Mouse (Mus musculus) adrenal gland, postnatal 14 days (tissue): ENCODE results near the gene Itgb8. TPM values are rescaled to one million over a fixed set of nuclear protein-coding genes. Genes with fewer than 3 reads are reported as not detected.

Experiments
- DNase-seq: peaks from one replicate; pipeline ENCODE4 v3.0.0; 2021; ENCODE audit warnings: mixed read lengths
- total RNA-seq: library from RNA; stranded (reverse); gene quantifications from 2 replicates; pipeline ENCODE4 v1.2.3, GENCODE M21; 2021

The Itgb8 gene
- total RNA-seq, 1 experiment from 2014 or later = 2.1 TPM

- no peak for DNase-seq
Measured at GRCm38 (mm10) chr12:119209384-119210072, 29.1 kb downstream of the Itgb8 start.

DNA sequence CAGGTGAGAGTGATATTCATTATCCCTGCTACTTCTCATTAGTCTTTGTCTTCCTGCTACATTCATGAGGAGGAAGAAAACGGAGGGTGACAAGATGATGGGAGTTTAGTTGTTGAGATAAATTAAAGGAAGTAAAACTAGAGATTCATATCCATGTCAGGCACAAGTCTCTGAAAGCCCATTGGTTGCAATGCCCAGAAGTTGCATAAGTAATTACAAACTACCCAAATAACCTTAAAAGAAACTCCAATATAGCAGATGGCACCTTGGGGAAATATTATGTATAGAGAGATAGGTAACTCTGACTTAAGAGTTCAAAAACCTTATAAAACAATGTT is 31.2 kb downstream of the Itgb8 start:
- DNase-seq = no peak

- peak; percentile 29 for DNase-seq
Measured at GRCm38 (mm10) chr12:119206711-119207463, 31.7 kb downstream of the Itgb8 start.

DNA sequence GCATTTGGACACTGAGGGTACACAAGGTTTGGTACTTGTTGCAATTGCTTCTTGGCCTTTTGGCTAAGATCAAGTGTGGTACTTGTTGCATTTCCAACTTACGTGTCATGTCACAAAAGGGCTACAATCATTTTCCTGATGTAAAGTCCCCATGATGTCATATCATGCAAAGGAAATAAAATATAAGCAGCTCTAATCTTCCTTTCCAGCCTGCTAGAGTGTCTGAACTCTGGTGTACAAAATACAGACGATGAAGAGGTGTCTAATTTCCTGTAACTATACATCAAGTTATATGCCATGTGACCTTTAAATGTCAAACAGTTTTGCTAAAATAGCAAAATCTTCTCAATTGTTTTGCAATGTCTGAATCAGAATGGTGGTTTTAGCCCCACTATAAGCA is 34.2 kb downstream of the Itgb8 start:
- no peak for DNase-seq

- DNase-seq = no peak
Measured at GRCm38 (mm10) chr12:119202766-119203165, 35.8 kb downstream of the Itgb8 start.

DNA sequence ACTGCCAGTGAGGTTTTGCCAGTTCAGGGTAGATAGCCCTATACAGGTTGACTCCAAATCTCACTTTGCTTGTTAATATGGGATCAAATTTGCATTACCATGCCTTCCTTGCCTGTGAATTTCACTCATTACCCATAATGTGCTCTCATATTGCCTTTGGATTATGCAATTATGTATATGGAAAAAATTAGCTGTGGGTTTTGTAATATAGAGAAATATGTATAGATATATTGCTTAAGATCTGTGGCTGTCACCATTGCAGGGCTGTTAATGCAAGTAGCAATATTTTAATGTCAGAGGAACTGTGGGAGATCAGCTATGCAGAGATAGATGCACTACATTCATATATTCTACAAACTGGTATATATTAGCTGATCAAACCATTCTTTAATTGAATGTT is 43.5 kb downstream of the Itgb8 start:
- DNase-seq = no peak

DNA sequence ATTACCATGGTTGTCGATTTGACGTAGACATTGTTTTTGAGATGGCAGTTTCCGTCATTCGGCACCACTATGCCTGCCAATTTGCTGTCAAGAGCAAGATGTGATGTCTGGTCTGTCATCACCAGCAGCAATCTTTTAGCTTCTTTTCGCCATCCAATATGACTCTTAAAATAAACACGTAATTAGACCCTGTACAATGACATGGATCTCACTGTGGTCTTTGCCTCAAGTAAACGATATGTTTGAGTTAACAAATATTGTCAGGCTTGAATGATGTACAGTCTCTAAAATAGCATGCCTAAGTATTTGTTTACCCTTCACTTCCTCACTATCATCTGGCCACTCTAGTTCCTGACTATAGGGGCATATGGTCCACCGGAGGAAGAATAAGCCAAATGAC is 48.8 kb downstream of the Itgb8 start:
- no peak for DNase-seq

DNA sequence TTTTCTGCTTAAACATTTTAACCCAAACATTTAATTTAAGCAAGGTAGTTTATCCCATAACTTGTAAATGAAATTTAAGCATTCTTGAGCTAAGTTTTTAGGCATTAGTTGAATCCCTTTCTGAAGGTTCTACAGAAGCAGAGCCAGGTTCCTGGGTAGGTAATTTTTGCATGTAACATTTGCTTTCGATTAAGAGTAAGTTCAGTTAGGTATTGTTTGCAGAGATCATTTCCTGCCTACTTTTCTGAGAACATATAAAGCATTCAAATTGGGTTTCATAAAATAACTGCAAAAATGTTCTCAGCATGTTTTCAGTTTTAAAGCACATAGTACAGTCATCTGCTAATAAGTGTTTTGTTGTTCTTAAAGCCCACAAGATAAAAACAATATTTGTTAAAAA is 53.2 kb downstream of the Itgb8 start:
- no peak for DNase-seq

- no peak for DNase-seq
Measured at GRCm38 (mm10) chr12:119182215-119182924, 56.2 kb downstream of the Itgb8 start.

- DNase-seq = no peak
Measured at GRCm38 (mm10) chr12:119176017-119176416, 62.6 kb downstream of the Itgb8 start.

GRCm38 (mm10) chr12:119169828-119170539 is 68.6 kb downstream of the Itgb8 start:
- peak; percentile 8 for DNase-seq

DNA sequence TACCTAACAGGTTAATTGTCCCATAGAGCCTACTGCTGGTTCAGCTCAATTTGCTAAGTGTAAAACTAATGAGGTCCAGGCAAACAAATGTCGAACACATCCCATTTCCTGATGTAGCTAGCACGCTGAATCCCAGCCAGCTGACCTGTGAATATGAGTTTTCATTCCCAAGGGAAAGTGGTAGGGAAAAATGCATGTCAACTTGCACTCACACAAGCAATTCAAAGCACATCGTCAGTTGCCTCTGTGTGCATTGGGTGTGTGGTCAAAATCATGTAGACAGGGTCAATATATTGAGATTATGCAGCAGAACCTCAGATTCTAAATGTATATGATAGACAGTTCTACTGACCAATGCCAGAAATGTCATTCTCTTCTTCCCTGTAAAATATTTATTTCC is 69.5 kb downstream of the Itgb8 start:
- no peak for DNase-seq

- no peak for DNase-seq
Measured at GRCm38 (mm10) chr12:119165115-119165514, 73.5 kb downstream of the Itgb8 start.

DNA sequence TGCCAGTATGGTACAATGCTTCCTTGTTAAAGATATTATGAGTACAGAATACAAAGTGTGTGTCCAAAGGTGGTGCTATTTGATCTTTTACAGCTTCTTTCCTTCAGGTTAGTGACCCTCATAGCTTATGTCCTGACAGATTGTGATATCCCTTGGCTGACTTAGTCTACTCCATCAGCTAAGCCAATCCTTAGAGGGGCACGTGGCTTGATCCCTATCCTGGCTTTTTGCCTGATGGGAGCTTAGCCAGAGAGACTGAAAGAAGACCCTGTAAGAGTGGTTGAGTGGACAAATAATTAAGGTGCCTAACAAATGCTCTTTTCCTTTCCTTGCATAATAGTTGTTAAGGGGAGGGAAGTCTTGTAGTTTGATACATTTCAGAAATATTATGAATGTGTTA is 73.9 kb downstream of the Itgb8 start:
- DNase-seq = no peak

DNA sequence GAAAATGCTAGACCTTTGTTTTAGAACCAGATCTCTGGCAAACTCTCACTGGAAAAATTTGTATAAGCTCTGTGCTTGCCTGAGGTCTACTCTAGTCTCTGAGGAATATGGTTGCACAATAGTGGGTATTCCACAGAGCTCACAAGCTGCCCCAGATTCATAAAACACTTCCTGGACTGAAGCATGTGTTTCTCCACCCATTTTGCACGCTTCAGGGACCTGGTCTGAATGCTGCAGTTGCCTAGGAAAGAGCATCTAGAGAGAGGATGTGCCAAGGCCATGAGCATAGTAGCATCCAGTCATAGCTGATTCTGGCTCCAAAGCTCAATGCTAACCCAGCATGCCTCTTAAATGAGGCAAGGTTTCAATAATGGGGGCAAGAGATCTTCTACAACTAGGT is 74.4 kb downstream of the Itgb8 start:
- DNase-seq = peak; percentile 12

DNA sequence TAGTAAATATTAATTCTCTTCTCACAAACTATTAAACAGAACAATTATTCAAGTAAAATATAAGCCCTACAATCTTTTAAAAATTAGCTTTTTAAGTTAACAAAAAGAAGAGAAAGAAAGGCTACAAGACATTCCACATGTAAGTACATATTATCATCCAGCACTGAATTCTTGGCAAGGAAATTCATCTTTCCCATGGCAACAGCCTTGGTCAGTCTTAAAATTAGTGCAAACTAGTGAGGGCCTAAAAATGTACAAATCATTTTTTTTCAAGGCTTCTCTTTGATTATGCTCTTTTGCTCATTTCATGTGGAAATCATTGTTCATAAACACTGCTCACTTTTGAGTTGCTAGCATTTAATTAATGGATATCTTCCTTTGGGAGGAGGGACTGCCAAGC is 77.8 kb downstream of the Itgb8 start:
- DNase-seq = peak; percentile 27

DNA sequence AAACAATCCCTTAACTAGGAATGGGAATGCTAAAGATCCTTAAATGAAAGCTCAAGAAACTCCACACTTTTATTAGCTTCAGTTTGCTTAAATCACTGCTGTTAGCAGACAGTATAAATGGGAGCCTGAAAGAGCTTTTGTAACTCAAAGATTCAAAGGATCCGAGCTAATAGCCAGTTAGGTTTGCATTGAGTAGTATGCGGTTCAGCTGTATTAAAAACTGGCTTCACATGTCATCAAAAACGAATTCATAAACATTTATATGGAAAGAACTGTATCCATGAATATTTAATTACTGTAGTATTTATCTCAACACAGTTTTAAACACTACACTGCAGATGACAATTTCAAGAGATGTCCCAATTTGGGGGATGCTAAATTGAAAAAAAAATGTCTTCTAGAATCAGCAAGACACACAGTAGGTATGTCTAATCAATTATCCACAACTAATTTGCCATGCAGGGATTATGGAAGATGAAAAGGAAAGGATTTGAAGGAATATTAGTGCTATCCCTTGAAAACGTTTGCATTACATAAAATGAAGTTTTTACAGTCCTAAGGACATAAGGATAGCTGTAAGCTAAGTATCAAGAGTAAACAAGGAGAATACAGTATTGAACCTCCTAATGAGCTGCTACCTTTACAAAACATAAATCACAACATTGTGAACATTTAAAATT is 79.2 kb downstream of the Itgb8 start:
- no peak for DNase-seq

- no peak for DNase-seq
Measured at GRCm38 (mm10) chr12:119157686-119158085, 80.9 kb downstream of the Itgb8 start.

- DNase-seq = no peak
Measured at GRCm38 (mm10) chr12:119157068-119157467, 81.5 kb downstream of the Itgb8 start.

- DNase-seq = peak; percentile 8
Measured at GRCm38 (mm10) chr12:119155566-119155965, 83.0 kb downstream of the Itgb8 start.

GRCm38 (mm10) chr12:119150956-119151355 is 87.6 kb downstream of the Itgb8 start:
- DNase-seq = no peak

DNA sequence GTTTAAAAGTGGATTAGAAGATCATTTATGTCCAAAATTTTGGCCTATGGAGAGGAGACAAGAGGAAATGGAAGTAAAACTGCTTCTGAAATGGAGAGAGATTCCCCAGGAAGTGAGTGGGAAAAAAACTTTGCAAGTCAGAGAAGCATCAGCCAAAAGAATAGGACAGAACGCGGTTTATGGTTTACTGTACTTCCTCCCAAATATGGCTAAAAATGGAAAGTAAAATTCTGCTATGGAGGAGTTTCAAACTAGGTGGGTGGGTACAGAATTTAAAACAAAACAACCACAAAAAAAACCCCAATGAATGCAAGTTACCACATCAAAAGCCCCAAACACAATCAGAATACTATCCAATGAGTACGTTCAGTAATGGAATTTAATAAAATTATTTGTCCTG is 90.8 kb downstream of the Itgb8 start:
- DNase-seq = no peak
